Mouse (Mus musculus) cerebellum, adult 11 months (tissue): ENCODE measurements around the gene Trappc2l.
"Not testable (repeated sequence)": the region's sequence is repeated elsewhere in the genome, so short reads cannot be mapped to it uniquely, and the experiment has no call there.

Source experiments
- DNase-seq: peaks from one replicate; pipeline ENCODE4 v3.0.0; 2022

The Trappc2l gene

GRCm38 (mm10) chr8:122629388-122629787 is 17.9 kb downstream of the Trappc2l start:
- DNase-seq = no peak

- DNase-seq = no peak
Observed at GRCm38 (mm10) chr8:122630696-122631095, 19.3 kb downstream of the Trappc2l start.

GRCm38 (mm10) chr8:122632134-122632533 is 20.7 kb downstream of the Trappc2l start:
- DNase-seq = not testable (repeated sequence)

- no peak for DNase-seq
Observed at GRCm38 (mm10) chr8:122633205-122633604, 21.8 kb downstream of the Trappc2l start.

GRCm38 (mm10) chr8:122635878-122636802 is 24.7 kb downstream of the Trappc2l start:
- DNase-seq = no peak

GRCm38 (mm10) chr8:122636803-122637175 is 25.3 kb downstream of the Trappc2l start:
- DNase-seq = no peak

- no peak for DNase-seq
Observed at GRCm38 (mm10) chr8:122637230-122637629, 25.8 kb downstream of the Trappc2l start.

GRCm38 (mm10) chr8:122638601-122639000 is 27.2 kb downstream of the Trappc2l start:
- DNase-seq = peak; percentile 46

- peak; percentile 63 for DNase-seq
Observed at GRCm38 (mm10) chr8:122639521-122640248, 28.2 kb downstream of the Trappc2l start.

- DNase-seq = no peak
Observed at GRCm38 (mm10) chr8:122640825-122641224, 29.4 kb downstream of the Trappc2l start.

- DNase-seq = no peak
Observed at GRCm38 (mm10) chr8:122641406-122641805, 30.0 kb downstream of the Trappc2l start.

- no peak for DNase-seq
Observed at GRCm38 (mm10) chr8:122642071-122642470, 30.6 kb downstream of the Trappc2l start.

- no peak for DNase-seq
Observed at GRCm38 (mm10) chr8:122644175-122644954, 32.9 kb downstream of the Trappc2l start.

GRCm38 (mm10) chr8:122646337-122646736 is 34.9 kb downstream of the Trappc2l start:
- DNase-seq = no peak

GRCm38 (mm10) chr8:122648192-122648970 is 36.9 kb downstream of the Trappc2l start:
- no peak for DNase-seq

GRCm38 (mm10) chr8:122651326-122651921 is 40.0 kb downstream of the Trappc2l start:
- DNase-seq = no peak

- DNase-seq = no peak
Observed at GRCm38 (mm10) chr8:122652643-122653042, 41.2 kb downstream of the Trappc2l start.

GRCm38 (mm10) chr8:122654768-122655167 is 43.3 kb downstream of the Trappc2l start:
- no peak for DNase-seq

GRCm38 (mm10) chr8:122656056-122656999 is 44.9 kb downstream of the Trappc2l start:
- DNase-seq = no peak

GRCm38 (mm10) chr8:122658149-122658806 is 46.8 kb downstream of the Trappc2l start:
- DNase-seq = no peak
